Mouse (Mus musculus) right cerebral cortex, postnatal 14 days (tissue): Measurements from ENCODE around the gene Nucb2.

Experiments used
- DNase-seq: peaks from one replicate; pipeline ENCODE4 v3.0.0; 2022

Gene Nucb2

GRCm38 (mm10) chr7:116524577-116524976 lies 20.4 kb downstream of the Nucb2 start:
- DNase-seq: no peak

- DNase-seq: no peak
Measured at GRCm38 (mm10) chr7:116529793-116530192, 25.6 kb downstream of the Nucb2 start.

GRCm38 (mm10) chr7:116530470-116530869 lies 26.3 kb downstream of the Nucb2 start:
- no peak for DNase-seq

- no peak for DNase-seq
Measured at GRCm38 (mm10) chr7:116531311-116531710, 27.1 kb downstream of the Nucb2 start.

- no peak for DNase-seq
Measured at GRCm38 (mm10) chr7:116556834-116557233, 52.7 kb downstream of the Nucb2 start.

- no peak for DNase-seq
Measured at GRCm38 (mm10) chr7:116574551-116574950, 70.4 kb downstream of the Nucb2 start.
